Mouse (Mus musculus): ENCODE measurements around the gene Tspan18. TPM values are rescaled to one million over a fixed set of nuclear protein-coding genes. Genes with fewer than 3 reads are reported as not detected.

Tspan18 gene
- 1 to 10 TPM; 2.1 to 4.5 (median 3.6) TPM for total RNA-seq (2022)

- DNase-seq (ENCODE audit: low spot score in 2 of 2) = peak in 1 of 2 experiments; percentile 9
These were observed at the start of gene Tspan18 for GRCm38 (mm10) chr2:93333817-93334731. Gene Tspan18, minus strand, starts transcription at chr2:93334505.

GRCm38 (mm10) chr2:93383831-93384230 lies 49.5 kb upstream of the Tspan18 start:
- no peak for DNase-seq (ENCODE audit: low spot score in 2 of 2)

- no peak for DNase-seq (ENCODE audit: low spot score in 2 of 2)
These were observed 46.4 kb upstream of the Tspan18 start for GRCm38 (mm10) chr2:93380680-93381089.

DNA sequence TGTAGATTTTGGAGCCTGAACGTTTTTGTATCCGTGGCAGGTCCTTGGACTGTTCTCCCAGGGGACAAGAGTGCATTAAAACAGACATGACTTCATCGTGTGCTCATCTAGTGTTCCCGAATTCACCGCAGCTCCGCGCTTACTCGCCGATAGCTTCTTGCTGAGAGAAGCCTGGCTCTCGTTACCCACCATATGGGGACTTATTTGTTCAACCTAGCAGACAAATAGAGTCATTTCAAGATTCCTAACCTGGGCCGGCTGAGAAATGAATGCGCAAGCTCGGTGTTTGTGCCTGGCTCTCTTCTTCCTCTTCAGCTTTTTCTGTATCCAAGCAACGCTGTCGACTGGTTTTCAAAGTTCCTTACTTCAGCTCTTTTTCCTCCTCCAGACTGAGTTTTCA lies 43.5 kb upstream of the Tspan18 start:
- peak in 1 of 2 experiments; percentile 12 for DNase-seq (ENCODE audit: low spot score in 2 of 2)

GRCm38 (mm10) chr2:93377157-93377556 lies 42.9 kb upstream of the Tspan18 start:
- no peak for DNase-seq (ENCODE audit: low spot score in 2 of 2)

GRCm38 (mm10) chr2:93372872-93373271 lies 38.6 kb upstream of the Tspan18 start:
- no peak for DNase-seq (ENCODE audit: low spot score in 2 of 2)

DNA sequence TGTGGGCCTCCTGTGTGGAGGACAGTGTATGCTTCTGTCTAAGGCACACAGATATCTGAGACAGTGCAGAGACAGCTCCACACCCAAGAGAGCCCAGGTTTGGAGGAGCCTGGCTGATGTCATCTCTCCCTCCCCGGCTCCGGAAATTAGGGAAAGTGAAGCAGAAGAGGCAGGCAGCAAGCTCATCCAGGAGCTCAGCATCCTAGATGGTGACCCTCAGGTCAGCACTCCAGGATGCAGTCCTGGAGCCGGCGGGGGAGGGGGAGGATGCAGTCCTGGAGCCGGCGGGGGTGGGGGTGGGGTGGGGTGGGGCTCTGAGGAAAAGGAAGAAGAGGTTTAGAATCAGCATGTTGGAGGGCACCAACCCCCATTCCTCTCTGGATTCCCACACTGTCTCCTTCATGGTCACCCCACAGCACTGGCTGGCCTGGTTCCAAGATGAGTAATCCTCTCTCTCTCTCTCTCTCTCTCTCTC lies 37.8 kb upstream of the Tspan18 start:
- DNase-seq (ENCODE audit: low spot score in 2 of 2) = no peak

GRCm38 (mm10) chr2:93368954-93369353 lies 34.6 kb upstream of the Tspan18 start:
- no peak for DNase-seq (ENCODE audit: low spot score in 2 of 2)

- no peak for DNase-seq (ENCODE audit: low spot score in 2 of 2)
These were observed 33.7 kb upstream of the Tspan18 start for GRCm38 (mm10) chr2:93367962-93368361.

GRCm38 (mm10) chr2:93365411-93365810 lies 31.1 kb upstream of the Tspan18 start:
- no peak for DNase-seq (ENCODE audit: low spot score in 2 of 2)

GRCm38 (mm10) chr2:93364951-93365350 lies 30.6 kb upstream of the Tspan18 start:
- DNase-seq (ENCODE audit: low spot score in 2 of 2) = no peak

- DNase-seq (ENCODE audit: low spot score in 2 of 2) = no peak
These were observed 27.1 kb upstream of the Tspan18 start for GRCm38 (mm10) chr2:93361454-93361853.

DNA sequence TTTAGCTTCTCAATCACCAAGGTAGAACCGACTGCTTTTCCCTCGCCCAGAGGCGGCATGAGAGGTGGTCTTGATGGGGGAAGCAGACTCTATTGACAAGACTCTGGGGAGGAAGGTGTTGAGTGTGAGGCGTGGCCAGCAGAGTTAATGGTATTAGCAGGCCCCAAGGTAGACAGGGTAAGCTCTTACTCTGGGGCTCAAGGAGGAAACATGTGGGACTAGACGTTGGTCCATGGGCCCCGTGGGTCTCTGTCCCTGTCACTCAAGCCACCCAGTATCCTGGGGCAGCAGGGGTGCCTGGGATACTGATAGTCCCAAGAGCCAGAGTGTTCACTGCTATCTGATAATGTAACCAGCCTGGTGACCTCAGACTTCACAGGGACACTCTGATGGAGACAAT lies 26.0 kb upstream of the Tspan18 start:
- DNase-seq (ENCODE audit: low spot score in 2 of 2) = no peak

- DNase-seq (ENCODE audit: low spot score in 2 of 2) = no peak
These were observed 23.1 kb upstream of the Tspan18 start for GRCm38 (mm10) chr2:93357391-93357790.

- no peak for DNase-seq (ENCODE audit: low spot score in 2 of 2)
These were observed 21.5 kb upstream of the Tspan18 start for GRCm38 (mm10) chr2:93355845-93356244.

GRCm38 (mm10) chr2:93354621-93355020 lies 20.3 kb upstream of the Tspan18 start:
- no peak for DNase-seq (ENCODE audit: low spot score in 2 of 2)

GRCm38 (mm10) chr2:93353725-93354124 lies 19.4 kb upstream of the Tspan18 start:
- DNase-seq (ENCODE audit: low spot score in 2 of 2) = no peak

- DNase-seq (ENCODE audit: low spot score in 2 of 2) = no peak
These were observed 18.8 kb upstream of the Tspan18 start for GRCm38 (mm10) chr2:93352915-93353685.

GRCm38 (mm10) chr2:93351352-93351751 lies 17.0 kb upstream of the Tspan18 start:
- DNase-seq (ENCODE audit: low spot score in 2 of 2) = no peak

DNA sequence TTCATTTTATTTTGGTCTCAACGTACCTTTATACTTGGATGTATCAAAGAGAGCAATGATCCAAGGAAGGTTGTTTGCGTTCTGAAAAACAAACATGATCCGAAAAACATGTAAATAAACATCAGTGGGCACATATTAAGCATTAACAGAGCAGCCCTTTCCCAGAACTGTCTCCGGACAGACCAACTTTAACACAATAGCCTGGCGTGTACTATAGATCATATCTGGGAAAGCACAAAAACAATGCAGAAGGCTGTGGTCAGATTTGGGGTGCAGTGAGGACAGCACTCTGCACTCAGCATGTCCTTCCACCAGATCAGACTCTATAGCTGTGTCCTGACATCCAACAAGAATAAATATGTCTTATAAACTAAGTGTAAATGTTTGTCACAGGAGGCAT lies 12.7 kb upstream of the Tspan18 start:
- DNase-seq (ENCODE audit: low spot score in 2 of 2) = no peak

DNA sequence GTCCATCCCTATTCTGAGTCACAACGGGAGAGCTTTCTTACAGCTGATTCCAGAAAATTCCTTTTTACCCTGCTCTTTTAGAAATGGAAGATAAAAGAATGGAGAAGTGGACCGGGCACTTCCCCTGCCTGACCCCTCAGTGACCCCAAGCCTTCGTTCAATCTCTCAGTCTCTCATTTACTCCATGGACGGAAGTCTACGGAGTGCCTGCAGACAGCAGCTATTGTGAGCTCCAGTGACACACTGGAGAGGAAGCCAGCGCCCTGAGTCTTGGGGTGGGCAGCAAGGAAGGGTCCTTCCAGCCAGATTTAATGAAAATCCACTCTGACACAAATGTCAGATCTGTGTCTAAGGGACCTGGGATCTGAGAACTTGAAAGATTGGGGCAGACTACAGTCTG lies 12.3 kb upstream of the Tspan18 start:
- no peak for DNase-seq (ENCODE audit: low spot score in 2 of 2)

GRCm38 (mm10) chr2:93345663-93346268 lies 11.5 kb upstream of the Tspan18 start:
- DNase-seq (ENCODE audit: low spot score in 2 of 2) = no peak

Measured in left cerebral cortex, adult 8-10 months (tissue).